Mouse (Mus musculus) myocyte (in vitro differentiated cells): Measurements from ENCODE around the gene Cbl.

Experiments used
- CEBPB ChIP-seq: IDR thresholded peaks from 2 replicates; pipeline ENCODE4 v1.6.1; 2011; ENCODE audit warnings: mild to moderate bottlenecking, moderate library complexity; ENCODE audit not compliant: poor library complexity, insufficient read depth, severe bottlenecking
- E2F4 ChIP-seq: IDR thresholded peaks from one replicate; pipeline ENCODE4 v1.6.1; 2011; ENCODE audit warnings: mild to moderate bottlenecking, control low read depth, moderate library complexity; ENCODE audit not compliant: insufficient read depth
- POLR2A ChIP-seq: IDR thresholded peaks from one replicate; pipeline ENCODE4 v1.6.1; 2011; ENCODE audit warnings: low read depth, mild to moderate bottlenecking, control low read depth, moderate library complexity; ENCODE audit not compliant: insufficient read length

GRCm38 (mm10) chr9:44269077-44269476, 35.2 kb upstream of the Cbl start:
- no peak for TF ChIP-seq CEBPB
- no peak for TF ChIP-seq POLR2A
- no peak for TF ChIP-seq E2F4
